Mouse (Mus musculus) gastrocnemius, postnatal 36 days (tissue): Measurements from ENCODE around the gene Rapgef4. TPM values are rescaled to one million over a fixed set of nuclear protein-coding genes. Genes with fewer than 3 reads are reported as not detected.
"Not testable (repeated sequence)": the region's sequence is repeated elsewhere in the genome, so short reads cannot be mapped to it uniquely, and the experiment has no call there.

Experiments used
- DNase-seq, 2 experiments: peaks; one replicate each; pipeline ENCODE4 v3.0.0; 2022
- intact Hi-C: fragments of 180-260 bp; cut with DNase I; formaldehyde crosslinking; loops from one replicate; pipeline ENCODE4 v1.15.1; 2025
- total RNA-seq, 2 experiments: library from RNA; stranded (reverse); gene quantifications; 2 replicates each; pipeline ENCODE4 v1.2.3; 2021

Gene Rapgef4
- total RNA-seq, 2 experiments from 2014 or later, result 1.6 to 2.6 TPM

DNA sequence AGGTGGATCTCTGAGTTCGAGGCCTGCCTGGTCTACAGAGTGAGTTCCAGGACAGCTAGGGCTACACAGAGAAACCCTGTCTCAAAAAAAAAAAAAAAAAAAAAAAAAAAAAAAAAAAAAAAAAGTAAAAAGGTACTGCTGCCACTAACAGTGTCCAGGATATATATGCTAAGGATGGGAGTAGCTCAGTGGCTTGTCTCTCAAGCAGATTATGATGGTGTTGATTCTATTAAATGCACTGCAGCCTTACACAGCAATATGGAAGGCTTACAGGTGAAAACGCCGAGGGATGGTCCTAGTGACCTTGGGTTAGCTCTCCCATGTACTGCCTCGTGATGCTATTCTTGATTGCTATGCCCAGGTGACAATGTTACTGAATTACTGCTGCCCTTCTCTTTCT lies 160.7 kb downstream of the Rapgef4 start:
- DNase-seq, intact Hi-C loops: not testable (repeated sequence)

DNA sequence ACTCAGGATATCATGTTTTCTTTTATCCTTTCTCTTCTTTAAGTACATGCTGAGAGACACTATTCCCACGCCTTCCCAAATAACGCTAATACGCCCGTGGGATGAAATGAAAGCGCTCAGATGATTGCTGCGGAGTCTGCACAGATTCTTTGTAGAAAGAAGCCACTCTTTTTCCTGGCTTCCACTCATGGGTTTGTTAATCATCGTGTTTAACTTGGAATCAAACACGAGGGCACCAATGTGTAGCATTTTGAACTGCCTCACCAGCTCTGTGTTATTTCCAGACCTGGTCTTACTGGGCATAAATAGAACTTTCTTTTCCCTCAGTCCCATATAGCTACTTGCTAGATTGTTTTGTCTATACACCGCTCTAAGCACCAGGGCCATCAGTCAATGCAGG lies 162.4 kb downstream of the Rapgef4 start:
- no peak for DNase-seq
- intact Hi-C loops, result no loop called here

DNA sequence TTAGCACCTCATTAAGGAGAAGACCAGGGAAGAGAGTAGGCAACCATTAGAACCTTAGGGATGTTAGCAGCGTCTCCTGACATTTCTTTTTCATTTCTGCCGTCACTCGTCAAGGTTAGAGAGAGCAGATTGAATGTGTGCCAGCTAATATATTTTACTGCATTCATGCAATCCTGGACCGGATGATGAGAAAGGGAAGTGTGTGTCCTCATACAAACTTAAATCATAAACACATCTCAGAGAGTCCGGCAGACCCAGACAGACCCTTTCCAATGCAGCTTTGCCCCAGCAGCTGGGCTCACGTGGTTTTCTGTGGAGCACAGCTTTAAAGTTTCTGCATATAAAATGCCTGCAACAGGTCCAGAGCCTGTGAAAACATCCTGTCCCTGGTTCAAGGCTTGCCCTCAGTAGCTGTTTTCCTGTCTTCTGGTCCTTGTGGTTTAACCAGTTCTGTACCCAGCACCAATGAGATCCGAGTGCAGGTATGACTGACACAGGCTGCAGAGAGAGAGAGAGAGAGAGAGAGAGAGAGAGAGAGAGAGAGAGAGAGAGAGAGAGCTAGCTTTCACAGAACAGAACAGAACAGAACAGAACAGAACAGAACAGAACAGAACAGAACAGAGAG lies 163.6 kb downstream of the Rapgef4 start:
- no peak for DNase-seq
- intact Hi-C loops, result loop anchor here (5.0 kb wide), 1 partner anchor 47 kb away; no protein-coding TSS in a partner anchor

DNA sequence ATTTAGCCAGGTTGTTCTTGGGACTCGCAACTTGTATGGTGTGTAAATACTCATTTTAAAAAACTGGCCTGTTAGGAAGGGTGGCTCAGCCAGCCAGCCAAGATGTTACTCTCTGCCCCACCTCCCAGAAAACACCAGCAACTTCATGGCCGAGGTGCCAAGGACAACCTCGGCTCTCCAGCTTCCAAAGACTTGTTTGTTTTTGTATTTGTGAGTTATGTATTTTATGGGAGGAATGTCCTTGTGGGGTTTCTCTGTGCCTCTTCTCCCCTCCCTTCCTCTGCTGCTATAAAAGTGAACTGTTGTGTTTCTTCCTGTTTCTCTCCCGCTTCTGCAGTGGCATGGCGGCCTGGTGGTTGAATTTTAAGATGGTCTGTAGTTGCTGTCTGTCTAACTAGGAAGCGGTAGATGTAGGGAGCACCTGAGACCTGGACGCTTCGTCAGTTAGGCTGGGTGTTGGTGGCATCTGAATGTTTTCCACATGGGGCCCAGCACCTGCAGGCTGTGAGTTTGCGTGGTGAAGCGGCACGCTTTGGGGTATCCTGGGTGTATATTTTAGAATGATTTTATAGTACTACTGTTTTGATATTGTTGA lies 164.3 kb downstream of the Rapgef4 start:
- DNase-seq, result no peak
- intact Hi-C loops, result loop anchor here (5.0 kb wide), 1 partner anchor 48 kb away; no protein-coding TSS in a partner anchor

DNA sequence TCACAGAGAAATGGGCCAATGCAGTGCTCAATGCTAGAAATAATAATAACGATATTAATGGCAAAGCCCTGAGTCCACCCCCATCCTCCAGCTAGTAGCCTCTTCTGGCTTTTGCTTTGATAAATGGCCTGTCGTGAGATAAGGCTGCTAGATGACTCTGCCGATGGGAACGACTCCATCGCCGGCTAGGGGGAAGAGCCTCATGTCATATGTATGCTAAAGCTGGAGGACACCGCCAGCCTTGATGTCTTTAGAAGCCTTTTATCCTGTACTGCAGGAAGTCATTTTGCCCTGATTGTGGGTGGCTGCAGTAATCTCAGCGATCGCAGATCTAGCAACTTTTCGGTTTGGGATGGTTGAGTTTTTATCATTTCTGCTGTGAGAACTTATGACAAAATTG lies 165.0 kb downstream of the Rapgef4 start:
- intact Hi-C loops, result loop anchor here (5.0 kb wide), 1 partner anchor 49 kb away; no protein-coding TSS in a partner anchor
- no peak for DNase-seq

DNA sequence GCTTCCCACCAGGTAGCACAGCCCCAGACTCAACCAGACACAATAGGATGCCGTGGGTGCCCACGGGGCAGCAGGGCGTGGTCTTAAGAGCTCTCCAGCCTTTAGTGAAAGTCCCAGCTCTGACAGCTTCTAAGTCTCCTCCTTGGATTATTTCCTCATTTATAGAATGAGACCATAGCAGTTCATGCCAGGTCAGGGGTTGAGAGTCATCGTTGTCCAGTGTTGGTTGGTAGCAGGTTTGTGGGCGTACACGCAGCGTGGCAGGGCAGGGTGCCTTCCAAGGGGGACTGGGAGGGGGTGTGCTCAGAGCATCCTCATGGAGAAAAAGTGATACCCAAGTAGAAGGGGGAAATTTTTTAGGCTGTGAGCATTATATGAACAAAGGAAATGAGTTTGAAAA lies 166.2 kb downstream of the Rapgef4 start:
- intact Hi-C loops, result loop anchor here (5.0 kb wide), 1 partner anchor 50 kb away; no protein-coding TSS in a partner anchor

DNA sequence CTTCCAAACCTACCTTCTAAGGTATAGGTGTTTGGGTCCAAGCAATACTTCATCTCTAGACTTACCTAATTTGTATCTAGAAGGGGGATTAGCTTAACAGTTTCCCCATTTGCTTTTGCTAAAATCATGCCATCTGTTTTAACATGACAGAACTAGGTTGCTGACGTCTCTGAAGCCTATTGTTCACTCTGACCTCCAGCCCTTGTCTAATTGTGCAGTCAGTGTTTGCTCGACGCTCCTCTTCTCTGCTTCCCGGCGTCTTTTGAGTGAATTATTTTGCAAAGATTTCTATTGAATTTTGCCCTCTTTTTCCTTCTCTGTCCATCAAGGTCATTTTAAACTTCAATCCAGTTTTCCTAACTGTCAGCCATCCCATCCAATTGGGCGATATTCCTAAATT lies 166.7 kb downstream of the Rapgef4 start:
- no peak for DNase-seq
- intact Hi-C loops, result loop anchor here (1.0 to 5.0 kb wide), 2 partner anchors 50 to 109 kb away; no protein-coding TSS in a partner anchor

More for the DNA sequence above, 166.2 kb downstream of the Rapgef4 start:
- no peak for DNase-seq

DNA sequence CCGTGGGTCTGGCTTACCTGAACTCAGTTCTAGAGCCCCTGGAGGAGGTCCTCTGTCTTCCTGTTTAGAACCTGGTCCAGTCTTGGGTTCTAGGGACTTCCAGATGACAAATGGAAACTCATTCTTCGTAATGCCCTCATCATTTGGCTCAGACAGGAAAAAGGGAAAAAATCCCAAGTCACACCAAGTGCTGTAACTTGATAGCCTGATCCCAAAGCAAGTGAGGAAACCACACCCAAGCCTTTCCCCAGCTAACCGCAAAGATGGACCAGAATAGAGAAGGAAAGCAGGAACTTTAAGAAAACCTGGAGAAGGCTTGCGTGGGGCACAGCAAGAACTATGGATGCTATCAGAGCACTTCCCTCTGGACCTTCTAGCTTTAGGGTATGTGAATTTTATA lies 167.6 kb downstream of the Rapgef4 start:
- no peak for DNase-seq
- intact Hi-C loops, result loop anchor here (1.0 to 5.0 kb wide), 2 partner anchors 51 to 110 kb away; no protein-coding TSS in a partner anchor

DNA sequence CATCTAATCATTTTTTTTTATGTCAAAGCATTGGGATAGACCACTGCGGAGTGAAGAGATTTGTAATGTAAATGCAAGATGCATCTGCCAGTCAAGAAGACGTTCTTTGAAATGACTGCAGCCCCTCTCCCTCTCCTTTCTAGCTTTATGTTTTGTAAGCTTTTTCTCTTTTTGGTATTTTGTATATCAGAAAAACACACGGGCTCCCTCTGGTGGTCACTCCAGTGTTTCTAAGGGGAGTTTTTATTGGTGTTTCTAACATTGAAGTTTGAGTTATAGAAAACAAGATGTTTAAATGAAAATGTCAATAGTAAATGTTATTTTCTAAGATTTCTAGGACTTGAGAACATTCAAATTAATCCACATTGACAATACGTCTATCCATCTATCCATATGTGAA lies 168.0 kb downstream of the Rapgef4 start:
- DNase-seq, result peak in 1 of 2 experiments; percentile 48
- intact Hi-C loops, result loop anchor here (5.0 kb wide), 1 partner anchor 52 kb away; no protein-coding TSS in a partner anchor

DNA sequence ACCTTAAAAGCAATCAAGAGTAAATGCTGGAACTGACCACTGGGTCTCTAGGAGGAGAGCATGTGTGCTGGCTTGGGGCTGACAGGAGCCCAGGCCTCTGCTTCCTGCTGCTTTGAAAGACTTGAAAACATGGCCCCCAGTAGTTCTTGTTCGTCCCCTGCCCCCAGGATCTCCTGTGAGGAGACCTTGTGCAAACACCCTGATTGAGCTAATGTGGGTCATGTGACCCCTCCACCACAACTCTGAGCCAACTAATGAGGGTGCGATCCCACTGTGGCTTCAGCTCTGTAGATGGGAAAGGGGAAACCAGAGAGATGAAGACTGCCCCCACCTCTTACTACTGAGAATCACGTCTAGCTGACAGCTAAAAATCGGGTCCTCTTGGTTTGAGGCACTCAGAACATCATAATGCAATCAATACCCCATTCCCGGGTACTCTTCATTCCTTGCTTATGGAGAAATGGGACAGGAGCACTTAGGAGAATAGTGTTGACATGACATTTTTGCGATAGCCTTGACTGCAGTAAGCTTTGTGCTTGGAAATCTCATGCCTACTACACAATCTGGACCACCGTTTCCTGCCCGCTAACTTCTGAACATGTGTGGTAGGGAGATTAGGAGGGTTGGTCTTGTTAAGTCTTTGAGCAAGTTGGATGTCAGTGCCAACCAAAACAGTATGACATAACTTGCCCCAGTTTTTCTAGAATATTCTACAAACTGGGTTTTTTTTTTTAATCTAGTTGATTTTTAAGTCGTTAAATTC lies 170.9 kb downstream of the Rapgef4 start:
- intact Hi-C loops, result no loop called here
- DNase-seq, result no peak

DNA sequence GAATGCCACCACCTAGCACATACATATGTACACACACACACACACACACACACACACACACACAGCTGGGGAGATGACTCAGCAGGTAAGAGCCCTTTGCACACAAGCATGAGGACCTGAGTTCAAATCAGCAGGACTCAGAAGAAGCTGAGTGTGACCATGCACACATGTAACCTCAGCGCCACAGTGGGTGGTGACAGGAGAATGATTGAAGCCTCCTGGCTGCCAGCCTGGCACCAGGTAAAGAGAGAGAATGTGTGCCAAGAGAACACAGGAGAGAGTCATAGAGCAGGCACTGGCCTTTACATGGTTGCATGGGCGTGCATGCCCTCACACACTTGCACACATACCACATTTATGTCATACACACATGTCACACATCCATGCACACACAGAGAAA lies 171.7 kb downstream of the Rapgef4 start:
- DNase-seq, result no peak
- intact Hi-C loops, result no loop called here

DNA sequence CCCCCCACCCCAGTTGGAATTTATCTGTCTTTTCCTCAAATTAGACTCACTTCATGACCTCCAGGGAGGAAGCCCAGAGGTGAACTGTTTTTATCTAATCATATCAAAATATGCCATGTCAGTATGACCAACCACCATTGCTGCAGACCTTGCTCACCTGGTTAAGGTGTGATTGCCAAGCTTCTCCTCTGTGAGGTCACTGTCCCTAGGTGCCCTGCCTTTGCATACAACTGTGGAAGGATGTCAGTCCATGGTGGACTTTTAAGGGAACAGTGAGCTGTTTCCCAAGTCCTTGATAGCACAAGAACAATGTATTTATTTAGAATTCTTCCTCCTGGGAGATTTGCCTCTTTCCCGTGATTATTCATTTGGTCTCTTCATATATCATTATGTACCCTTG lies 172.8 kb downstream of the Rapgef4 start:
- intact Hi-C loops, result no loop called here
- no peak for DNase-seq

DNA sequence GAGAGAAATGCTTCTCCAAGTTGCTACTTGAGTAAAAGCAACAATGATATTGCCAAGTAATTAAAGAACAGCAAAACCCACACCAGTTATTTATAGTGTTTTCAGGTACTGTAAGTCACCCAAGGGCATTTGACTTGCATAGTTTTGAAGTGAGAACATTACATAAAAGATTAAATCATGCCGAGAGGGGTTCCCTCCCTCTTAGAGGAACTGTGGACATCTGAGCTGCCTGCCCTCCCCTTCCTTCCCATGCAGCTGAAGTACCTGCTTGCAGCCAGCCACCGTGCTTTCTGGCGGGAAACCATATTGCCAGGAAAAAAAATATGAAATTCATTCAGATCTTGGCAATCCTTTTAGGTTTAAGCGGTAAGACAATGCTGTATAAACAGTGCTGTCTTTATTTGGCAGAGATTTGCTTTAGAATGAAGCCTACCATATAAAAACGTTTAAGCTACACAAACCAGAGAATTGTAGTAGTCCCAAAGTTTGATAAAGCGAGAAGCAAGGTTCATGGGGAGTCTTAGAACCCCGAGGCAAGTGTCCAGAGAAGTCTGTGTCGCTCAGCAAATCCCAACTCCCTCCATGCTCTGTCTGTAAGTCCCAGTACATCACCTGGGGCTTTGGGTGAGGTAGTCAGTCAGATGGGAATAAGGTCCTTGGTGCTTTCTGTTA lies 174.2 kb downstream of the Rapgef4 start:
- intact Hi-C loops, result no loop called here
- no peak for DNase-seq

DNA sequence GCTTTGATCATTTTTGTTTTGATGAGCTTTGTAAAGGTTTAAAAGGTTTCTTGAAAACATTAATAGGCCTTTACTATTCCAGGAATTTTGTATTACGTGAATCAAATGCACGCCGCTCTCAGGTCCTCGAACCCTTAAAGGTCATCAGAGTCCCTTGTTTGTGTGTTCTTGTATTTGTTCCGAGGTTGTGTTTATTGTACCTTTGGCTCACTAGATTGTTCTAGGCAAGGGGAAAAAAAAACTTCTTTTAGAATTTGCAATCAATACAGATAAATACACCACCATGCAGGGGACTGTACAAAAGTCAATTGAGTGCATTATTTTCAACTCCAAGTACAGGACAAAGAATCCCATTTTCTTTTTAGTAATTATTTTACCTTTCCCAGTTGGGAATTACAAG lies 175.4 kb downstream of the Rapgef4 start:
- intact Hi-C loops, result no loop called here
- no peak for DNase-seq

DNA sequence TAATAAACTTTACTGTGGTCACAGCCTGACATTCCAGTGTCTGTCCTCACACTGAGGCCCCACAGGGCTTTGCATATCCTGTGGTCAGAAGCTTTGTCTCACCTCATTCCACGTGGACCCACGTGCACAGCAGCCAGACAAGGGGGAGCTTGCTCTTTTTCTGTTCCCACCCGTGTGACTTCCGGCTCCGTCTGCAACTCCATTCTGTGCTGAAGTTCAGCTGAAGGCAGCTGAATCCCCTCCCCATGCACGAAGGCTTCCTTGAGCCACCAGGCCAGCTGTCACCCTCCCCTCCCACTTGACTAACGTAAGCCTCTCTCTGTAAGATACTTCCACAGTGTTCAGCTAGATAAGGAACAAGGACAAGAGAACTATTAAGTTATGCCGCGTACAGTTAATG lies 176.5 kb downstream of the Rapgef4 start:
- intact Hi-C loops, result no loop called here
- DNase-seq, result no peak

DNA sequence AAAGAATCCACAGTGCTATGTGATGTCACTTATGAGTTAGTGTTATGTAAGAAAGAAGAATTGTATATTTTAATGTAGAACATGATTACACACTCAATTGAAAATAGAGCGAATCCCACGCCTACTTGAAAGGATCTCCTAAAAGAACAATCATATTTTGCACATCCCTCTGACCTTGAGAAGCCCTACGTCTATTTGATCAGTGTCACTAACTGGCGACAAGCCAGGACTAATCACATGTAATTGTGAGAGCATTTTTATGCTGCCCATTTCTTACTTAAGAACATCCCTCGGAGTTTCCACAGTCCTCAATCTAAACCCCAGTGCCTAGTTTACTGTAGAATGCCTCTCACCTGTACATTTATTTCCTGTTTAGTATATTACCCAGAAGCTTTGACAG lies 177.0 kb downstream of the Rapgef4 start:
- intact Hi-C loops, result no loop called here
- no peak for DNase-seq

DNA sequence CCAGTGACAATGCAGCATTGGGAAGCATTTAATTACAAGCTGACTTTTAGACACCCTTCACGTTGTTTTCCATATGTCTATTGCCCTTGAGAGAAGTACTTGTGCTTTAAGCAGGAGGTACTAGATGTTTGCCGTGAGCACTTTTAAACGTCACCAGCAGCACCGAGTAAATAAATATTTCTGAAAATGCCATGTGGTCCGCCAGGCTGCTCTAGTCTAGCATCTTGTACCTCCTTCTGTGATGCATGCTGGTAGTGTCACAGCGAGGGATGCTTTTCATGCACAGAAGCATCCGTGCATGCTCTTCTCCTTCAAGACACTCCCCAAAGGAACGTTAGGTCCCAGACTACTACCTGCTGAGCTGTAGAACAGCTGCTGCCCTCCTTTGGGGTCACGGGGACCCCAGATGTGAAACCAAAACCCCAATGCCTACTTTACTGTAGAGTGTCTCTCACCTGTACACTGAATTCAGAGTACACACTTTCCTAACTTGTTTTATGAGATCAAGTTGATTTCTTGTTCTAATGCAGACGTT lies 177.7 kb downstream of the Rapgef4 start:
- intact Hi-C loops, result no loop called here

DNA sequence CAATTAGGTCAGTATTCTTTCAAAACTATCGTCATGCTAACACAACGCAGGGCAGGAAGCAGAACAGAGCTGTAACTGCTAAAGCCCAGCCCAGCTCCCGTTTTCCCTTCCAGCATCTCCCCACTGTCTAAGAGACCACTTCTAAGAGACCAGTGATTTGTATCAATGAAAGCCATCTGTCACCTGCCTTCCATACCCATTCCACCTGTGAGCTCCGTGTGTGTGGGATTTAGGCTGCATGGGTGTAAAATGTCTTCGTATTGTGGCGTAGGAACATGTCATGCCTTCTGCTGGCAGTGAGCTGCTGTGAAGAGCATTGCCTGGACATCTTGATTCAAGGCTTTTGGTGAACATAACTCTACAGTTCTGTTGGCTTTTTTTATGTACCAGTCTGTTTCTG lies 178.2 kb downstream of the Rapgef4 start:
- no peak for DNase-seq
- intact Hi-C loops, result no loop called here

More for the DNA sequence above, 177.7 kb downstream of the Rapgef4 start:
- DNase-seq, result no peak

DNA sequence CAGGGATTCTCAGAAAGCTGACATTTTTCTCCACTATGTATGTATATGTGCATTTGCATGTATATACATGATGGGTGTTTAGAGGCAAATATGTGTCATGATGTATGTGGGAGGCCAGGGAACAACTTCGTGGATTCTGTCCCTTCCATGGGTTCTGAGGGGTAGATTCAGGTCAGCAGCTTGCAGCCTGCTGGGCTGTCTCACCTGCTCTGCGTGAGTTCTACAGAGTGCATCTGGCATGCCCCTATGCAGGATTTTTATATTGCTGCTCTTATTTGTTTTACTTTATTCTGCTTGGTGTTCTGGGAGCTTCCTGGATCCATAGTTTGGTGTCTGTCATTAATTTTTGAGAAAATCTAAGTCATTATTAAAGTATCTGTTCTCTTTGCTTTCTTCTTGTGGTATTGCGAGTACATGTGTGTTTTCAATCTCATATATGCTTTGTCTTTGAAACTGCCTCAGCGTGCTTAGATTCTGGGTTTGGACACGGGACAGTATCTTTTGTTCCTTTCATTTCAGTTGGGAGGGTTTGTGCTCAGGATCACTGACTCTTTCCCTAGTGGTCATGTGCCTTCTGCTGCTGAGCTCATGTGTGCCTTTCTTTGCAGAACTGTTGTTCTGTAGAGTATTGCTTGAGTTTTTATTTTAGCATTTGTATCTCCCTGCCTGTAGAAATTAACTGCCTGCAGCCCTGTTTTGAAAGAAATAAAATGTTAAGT lies 184.3 kb downstream of the Rapgef4 start:
- intact Hi-C loops, result no loop called here
- DNase-seq, result no peak
